Mouse (Mus musculus) mouse trophoblast stem cell (cell line): Measurements from ENCODE around the gene Cript.
"Not testable (repeated sequence)": the region's sequence is repeated elsewhere in the genome, so short reads cannot be mapped to it uniquely, and the experiment has no call there.

Experiments
- in situ Hi-C, 2 experiments: fragments of 300-500 bp; cut with MseI, MboI; formaldehyde crosslinking; loops; 2 replicates in 1 of 2; 3 replicates in 1 of 2; pipeline ENCODE4 v1.15.1; 2025

Cript gene

GRCm38 (mm10) chr17:87050469-87051175 is 25.3 kb downstream of the Cript start:
- in situ Hi-C loops = loop anchor here in 1 of 2 experiments (10.0 kb wide), 1 partner anchor 174 kb away; no protein-coding TSS in a partner anchor

GRCm38 (mm10) chr17:87051652-87052051 is 26.3 kb downstream of the Cript start:
- in situ Hi-C loops = loop anchor here in 1 of 2 experiments (10.0 kb wide), 1 partner anchor 173 kb away; no protein-coding TSS in a partner anchor

- in situ Hi-C loops = loop anchor here in 1 of 2 experiments (10.0 kb wide), 1 partner anchor 172 kb away; no protein-coding TSS in a partner anchor
These were observed 27.1 kb downstream of the Cript start for GRCm38 (mm10) chr17:87052432-87052831.

- in situ Hi-C loops = loop anchor here in 1 of 2 experiments (10.0 kb wide), 1 partner anchor 171 kb away; no protein-coding TSS in a partner anchor
These were observed 28.6 kb downstream of the Cript start for GRCm38 (mm10) chr17:87053921-87054320.

- in situ Hi-C loops = loop anchor here in 1 of 2 experiments (10.0 kb wide), 1 partner anchor 170 kb away; no protein-coding TSS in a partner anchor
These were observed 29.7 kb downstream of the Cript start for GRCm38 (mm10) chr17:87055051-87055459.

GRCm38 (mm10) chr17:87055663-87056062 is 30.3 kb downstream of the Cript start:
- in situ Hi-C loops = loop anchor here in 1 of 2 experiments (10.0 kb wide), 1 partner anchor 169 kb away; no protein-coding TSS in a partner anchor

GRCm38 (mm10) chr17:87056761-87057160 is 31.4 kb downstream of the Cript start:
- in situ Hi-C loops = loop anchor here in 1 of 2 experiments (10.0 kb wide), 1 partner anchor 168 kb away; no protein-coding TSS in a partner anchor

- in situ Hi-C loops = loop anchor here in 1 of 2 experiments (10.0 kb wide), 1 partner anchor 167 kb away; no protein-coding TSS in a partner anchor
These were observed 32.3 kb downstream of the Cript start for GRCm38 (mm10) chr17:87057486-87058266.

- in situ Hi-C loops = no loop called here
These were observed 37.3 kb downstream of the Cript start for GRCm38 (mm10) chr17:87062639-87063038.

GRCm38 (mm10) chr17:87063461-87063860 is 38.1 kb downstream of the Cript start:
- in situ Hi-C loops = no loop called here

- in situ Hi-C loops = no loop called here
These were observed 38.6 kb downstream of the Cript start for GRCm38 (mm10) chr17:87063969-87064368.

- in situ Hi-C loops = no loop called here
These were observed 43.6 kb downstream of the Cript start for GRCm38 (mm10) chr17:87068997-87069396.

- in situ Hi-C loops = not testable (repeated sequence)
These were observed 46.8 kb downstream of the Cript start for GRCm38 (mm10) chr17:87072183-87072582.

- in situ Hi-C loops = no loop called here
These were observed 47.6 kb downstream of the Cript start for GRCm38 (mm10) chr17:87072766-87073440.

- in situ Hi-C loops = no loop called here
These were observed 48.1 kb downstream of the Cript start for GRCm38 (mm10) chr17:87073470-87073869.

- in situ Hi-C loops = loop anchor here in 1 of 2 experiments (5.0 kb wide), 1 partner anchor 971 kb away; no protein-coding TSS in a partner anchor
These were observed 52.9 kb downstream of the Cript start for GRCm38 (mm10) chr17:87078217-87078616.

GRCm38 (mm10) chr17:87080724-87081123 is 55.4 kb downstream of the Cript start:
- in situ Hi-C loops = no loop called here

- in situ Hi-C loops = no loop called here
These were observed 57.2 kb downstream of the Cript start for GRCm38 (mm10) chr17:87082547-87082946.

GRCm38 (mm10) chr17:87083671-87084070 is 58.3 kb downstream of the Cript start:
- in situ Hi-C loops = no loop called here
